Mouse (Mus musculus): Measurements from ENCODE around the gene Evpl.

Evpl gene

GRCm38 (mm10) chr11:116176010-116176409, 61.9 kb downstream of the Evpl start:
- CTCF ChIA-PET: no interaction called here
- POLR2A ChIA-PET: interaction anchor here in 3 of 4 experiments (0.7 to 1.2 kb wide), 3 partner anchors 8 to 66 kb away, joined by 3 to 4 read pairs (median 3); partner anchors contain the start of gene Fbf1 (in 1 of the 3)

GRCm38 (mm10) chr11:116174775-116175448, 63.0 kb downstream of the Evpl start:
- ChIA-PET CTCF (interaction anchor here in 1 of 4 experiments (0.8 kb wide), 1 partner anchor 235 kb away, joined by 4 read pairs; no protein-coding TSS in a partner anchor), POLR2A (interaction anchor here in 2 of 4 experiments (0.6 to 2.6 kb wide), 9 partner anchors 11 to 274 kb away, joined by 3 to 13 read pairs (median 4); partner anchors contain the start of gene Mrpl38 (in 1 of the 2))

GRCm38 (mm10) chr11:116171959-116172358, 65.9 kb downstream of the Evpl start:
- POLR2A ChIA-PET: interaction anchor here in 1 of 4 experiments (1.0 to 1.3 kb wide), 2 partner anchors 20 to 33 kb away, joined by 3 read pairs; partner anchors contain the start of gene Mrpl38
- CTCF ChIA-PET: no interaction called here
